Mouse (Mus musculus) natural killer cell, adult 2 months (primary cell): ENCODE data around the gene Cplx1.

ENCODE experiments used
- DNase-seq, 2 experiments: peaks; one replicate each; pipeline ENCODE4 v3.0.0; 2022; ENCODE audit warnings: low spot score in 2 of 2

The Cplx1 gene

DNA sequence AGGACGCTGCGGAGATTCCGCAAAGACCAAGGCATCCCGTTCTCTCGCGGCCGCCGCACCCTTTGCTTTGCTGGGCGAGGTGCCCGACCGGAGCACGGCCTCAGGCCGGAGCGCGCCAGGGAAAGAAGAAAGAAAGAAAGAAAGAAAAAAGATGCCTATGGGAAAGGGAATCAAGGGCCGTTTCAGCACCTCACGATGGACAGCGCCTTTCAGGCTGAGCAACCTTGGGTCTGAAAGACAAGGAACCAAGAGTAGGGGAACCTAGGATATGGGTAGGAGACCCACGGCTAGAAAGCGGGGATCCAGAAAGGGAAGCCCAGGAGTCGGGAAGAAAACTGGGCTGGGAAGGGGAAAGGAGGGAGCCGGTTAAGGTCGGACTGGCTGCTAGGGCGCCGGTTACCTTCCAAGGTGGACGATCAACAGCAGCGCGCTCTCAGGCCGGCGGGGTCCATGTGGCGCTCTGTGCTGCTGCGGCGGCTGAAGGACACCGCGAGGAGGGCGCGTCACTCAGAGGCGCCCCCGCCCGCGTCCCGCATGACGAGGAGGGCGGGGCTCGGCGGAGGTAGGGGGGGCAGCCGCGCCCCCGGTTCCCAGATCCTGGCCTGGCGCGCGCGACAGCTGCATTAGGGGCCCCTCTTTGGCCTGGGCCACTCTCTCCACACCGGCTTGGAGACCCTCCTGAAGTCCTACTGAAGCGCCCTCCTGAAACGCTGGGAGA, at the start of gene Cplx1:
Cplx1 (minus strand) TSS at position 536 of the 718 bp plus-strand sequence.
- DNase-seq, result no peak

DNA sequence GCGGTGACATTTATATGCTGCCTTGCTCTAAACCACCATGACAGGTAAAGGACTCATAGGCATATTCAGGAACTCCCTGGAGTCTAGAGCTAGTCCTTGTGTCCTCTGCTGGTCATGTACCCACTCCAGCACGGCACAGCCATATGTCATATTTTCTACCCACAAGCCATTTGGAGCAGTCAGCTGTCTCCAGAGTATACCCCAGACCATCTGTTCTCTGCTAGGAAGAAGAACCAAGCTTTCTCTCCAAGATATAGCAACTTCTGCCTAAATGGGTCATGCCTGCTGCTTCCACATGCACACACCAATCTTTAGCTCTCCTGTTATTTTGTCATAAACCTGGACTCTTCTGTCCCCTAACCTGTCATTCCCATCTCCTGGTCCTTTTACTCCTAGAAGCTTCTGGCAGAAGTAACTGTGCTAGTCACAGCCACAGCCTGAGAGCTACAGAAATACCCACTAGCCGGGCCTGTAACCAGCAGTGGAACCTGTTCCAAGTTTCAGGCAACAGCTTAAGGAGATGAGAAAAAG, 31.6 kb upstream of the Cplx1 start:
- DNase-seq, result no peak

DNA sequence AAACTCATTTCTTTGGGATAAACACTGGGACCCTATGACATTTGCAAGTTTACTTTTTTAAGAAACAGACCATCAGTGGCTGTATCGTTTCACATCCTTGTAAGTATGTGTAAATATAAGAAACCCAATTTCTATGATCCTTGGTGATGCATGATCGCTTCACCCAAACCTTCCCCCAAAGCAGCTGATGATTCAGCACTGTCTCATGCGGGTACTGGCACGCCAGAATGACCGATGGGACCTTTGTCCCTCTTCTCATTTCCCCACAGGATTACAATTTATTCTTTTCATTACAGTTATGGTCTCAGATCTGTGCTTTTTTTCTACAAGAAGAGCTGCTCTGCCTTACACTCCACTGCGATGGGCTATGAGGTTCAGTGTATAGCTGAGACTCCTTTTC, 23.2 kb upstream of the Cplx1 start:
- no peak for DNase-seq

DNA sequence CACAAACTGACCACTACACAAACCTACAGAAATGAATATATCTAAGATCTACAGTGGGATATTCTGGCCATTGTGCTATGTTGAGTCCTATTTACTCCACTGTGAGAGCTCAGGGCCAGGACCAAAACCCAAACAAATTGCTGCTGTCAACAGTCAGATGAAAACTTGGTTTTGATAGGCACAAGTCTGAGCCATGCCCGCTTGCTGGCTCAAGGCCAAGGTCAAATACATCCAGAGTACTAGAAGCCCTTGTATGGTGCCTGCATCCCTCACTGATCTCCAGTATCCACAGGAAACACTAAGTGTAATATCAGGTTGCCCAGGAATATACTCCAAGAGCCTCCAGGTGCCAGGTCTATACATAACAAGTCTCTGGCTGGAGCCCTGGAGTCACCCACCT, 21.2 kb upstream of the Cplx1 start:
- no peak for DNase-seq

DNA sequence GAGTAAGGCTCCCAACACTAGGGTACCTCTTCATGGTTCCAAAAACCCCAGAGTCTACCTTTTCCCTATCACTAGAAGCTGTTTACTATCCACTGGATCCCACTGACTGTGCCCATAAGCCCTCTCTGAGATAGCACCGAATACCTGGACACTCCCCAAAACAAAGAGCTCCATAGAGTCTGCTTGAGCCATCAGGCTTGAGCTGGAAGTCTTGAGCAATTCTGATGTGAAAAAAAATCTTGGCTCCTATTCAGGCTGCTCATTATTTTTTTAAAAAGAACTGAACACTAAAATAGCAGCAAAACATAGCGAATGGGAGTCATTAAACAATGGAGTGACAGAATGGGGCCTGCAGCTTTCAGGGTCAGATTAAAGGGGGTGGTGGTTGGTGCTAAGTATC, 17.3 kb upstream of the Cplx1 start:
- no peak for DNase-seq

DNA sequence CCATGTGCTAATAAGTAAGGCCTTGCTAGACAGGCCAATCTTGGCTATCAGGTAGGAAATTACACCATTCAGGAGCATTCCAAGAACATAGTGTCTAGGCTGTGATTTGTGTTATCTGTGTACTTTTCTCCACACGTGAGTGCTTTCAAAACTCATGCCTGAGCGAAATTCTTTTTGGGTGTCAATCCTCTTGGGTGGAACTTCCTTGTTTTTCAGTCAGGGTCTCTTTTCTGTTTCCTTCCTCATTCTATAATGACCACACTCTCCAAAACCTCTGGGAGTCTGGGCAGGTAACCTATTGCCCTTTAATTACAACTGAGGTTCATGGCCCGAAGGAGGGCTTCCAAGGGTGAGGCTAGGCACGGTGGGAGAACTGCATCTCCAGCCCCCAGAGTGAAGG, 16.7 kb upstream of the Cplx1 start:
- DNase-seq, result no peak

DNA sequence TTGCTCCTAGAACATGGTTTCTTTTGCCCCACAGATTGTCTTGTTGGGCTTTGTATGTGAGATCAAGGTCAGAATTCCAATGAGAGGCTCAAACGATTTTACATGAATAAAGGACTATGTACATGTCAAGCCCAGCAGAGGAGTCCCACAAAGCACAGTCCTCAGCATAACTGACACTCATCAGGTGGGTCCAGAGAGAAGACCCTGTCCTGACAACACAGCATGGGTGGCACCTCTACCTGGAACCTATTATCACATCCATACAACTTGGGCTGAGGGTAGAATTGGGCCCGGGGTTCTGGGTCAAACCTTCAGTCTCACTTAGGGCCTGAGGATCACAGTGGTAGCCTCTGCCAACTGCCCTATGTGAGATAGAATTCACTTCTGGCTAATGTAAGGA, 15.6 kb upstream of the Cplx1 start:
- no peak for DNase-seq

DNA sequence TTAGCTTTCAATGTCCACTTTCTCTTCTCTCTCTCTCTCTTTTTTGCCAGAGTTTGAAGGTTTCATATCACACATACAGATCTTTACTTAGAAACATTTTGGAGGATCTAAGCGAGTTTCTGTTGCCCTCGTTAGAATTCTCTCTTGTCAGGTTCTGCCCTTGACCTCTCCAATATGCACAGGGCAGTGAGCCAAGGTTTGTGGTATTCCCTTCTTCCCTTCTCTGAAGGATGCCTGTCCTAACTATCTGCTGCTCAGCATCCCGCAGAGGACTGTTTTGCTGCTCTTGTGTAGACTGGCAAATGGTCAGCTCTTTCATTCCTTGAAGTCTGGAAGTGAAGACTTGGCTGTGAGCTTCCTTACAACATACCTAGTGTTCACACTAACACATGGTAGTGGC, 14.5 kb upstream of the Cplx1 start:
- no peak for DNase-seq

DNA sequence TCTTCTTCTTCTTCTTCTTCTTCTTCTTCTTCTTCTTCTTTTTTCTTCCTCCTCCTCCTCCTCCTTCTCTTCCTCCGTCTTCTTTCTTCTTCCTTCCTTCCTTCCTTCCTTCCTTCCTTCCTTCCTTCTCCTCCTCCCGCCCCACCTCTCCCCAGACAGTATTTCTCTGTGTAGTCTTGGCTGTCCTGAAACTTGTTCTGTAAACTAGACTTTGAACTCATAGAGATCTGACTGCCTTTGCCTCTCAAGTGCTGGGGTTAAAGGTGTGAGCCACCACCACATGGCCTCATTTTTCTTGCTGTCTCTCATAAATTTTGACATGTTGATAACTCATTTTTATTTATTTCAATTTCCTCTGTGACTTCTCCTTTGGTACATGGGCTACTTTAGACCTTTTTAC, 12.7 kb upstream of the Cplx1 start:
- DNase-seq, result no peak

DNA sequence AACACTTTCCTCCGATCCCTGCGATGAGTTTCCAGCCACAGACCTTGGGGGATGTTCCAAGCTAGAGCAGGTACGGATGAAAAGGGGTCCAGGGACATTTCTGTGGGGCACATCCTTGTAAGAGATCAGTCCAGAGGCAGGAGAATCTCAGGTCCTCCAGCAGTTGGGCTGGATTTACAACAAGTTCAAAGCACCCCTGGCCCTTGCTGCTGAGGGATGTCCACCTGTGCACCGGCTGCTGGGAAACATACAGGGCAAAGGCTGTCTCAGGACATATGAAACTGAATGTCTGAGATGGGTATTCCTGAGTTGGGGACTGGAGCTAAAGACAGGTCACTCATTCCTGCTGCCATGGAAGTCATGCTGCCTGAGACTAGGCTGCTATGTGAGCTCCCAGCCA, 7.2 kb upstream of the Cplx1 start:
- no peak for DNase-seq

DNA sequence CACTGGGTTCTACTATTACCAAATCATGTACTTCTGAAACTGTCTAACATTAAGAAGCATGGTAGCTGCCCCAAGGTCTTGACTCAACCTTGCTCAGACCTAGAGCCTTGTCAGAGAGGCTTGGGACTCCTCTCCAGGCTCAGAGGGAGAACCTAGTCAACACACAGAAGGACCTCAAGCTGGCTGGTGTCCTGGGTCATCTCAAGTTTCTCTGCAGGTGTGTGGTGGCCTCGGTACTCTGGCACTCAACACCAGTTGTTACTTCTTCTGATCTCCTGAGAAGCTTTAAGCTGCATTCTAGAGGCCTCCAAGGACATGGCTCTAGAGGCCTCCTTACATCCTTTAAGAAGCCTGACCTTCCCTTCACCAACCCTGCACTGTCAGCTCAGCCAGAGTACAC, 4.2 kb upstream of the Cplx1 start:
- DNase-seq, result no peak

DNA sequence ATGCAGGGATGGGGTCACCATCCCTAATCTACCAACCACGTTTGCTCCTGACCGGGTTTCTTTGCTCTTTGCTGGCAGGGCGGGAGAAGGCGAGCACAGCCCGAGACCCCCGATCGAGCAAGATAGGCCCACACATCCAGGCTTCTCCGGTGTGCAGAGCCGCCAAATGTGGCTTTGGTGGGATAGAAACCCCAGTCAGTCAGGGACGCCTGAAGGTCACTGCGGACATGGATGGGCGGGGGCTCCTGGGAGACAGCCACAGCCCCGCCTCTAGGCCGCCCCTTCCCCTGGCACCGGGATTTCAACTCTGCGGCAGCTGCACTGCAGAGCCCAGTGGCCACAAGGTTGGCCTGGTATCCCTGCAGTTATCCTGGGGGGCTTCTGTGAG, 377 bp upstream of the Cplx1 start:
- no peak for DNase-seq

DNA sequence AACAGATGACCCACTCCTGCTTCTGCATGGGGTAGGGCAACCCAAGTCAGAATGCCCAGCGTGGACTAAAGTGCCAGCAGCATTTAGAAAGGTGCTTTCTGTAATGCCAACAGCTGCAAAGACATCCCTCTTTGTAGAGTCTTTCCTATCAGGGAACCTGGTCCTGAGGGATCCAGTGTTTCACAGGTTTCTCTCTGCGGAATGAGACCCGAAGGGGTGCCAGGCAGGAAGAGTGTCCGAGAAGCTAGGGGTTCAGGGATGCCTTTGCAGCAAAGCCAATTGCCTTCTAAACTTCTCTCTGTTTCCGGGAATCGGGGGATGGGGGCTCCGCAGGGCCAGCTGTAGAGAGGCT, 711 bp downstream of the Cplx1 start:
- no peak for DNase-seq

DNA sequence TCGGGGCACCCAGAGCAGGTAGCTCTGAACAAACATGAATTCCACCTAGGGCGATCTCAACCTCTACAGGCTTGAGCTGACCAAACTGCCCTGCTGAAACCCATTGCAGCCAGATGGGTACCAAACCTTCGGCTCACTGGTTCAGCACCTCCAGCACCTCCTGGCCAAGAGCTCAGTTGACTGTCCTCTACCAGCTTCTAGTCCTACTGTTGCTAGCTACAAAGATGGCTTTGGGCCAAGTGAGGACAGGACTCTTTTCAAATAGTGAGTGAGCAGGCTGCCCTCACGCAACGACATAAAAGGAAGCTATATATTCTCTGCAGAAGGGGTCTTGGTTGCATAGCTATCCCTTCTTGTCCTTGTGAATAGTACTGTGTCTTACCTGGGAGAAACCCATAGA, 2.2 kb downstream of the Cplx1 start:
- DNase-seq, result no peak

DNA sequence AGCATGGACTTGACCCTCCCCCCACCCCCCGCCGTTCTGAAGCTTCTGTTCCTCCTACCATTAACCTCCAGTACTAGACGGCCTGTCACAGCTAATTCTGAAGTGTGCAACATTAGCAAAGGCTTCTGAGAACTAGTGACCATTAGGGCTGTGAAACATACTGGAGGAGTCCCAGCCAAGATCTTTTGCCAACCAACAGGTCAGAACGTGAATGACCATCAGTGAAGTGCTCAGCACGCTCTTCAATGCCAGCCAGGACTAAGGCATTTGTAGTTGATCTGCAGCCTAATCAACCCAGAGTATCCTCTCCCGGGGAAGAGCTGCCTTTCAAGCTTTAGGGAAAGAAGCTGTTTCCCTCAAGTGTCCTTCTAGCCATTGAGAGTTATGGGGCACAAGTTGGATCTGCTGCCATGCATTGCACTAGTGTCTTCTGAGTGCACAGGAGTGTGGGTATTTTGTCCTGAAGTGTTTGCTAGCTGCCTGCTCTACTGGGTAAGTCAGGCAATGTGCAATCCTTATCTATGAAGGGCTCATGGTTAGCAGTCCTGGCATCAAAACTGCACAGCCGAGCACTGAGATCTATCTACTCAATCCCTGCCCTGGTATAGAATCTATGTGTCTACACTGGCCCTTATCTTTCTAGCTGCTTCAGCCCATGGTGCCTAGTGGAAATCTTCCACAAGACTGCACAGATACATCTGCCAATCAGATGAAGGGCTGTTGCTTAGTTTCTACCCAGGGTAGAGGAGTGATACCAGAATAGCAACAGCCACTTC, 6.1 kb downstream of the Cplx1 start:
- DNase-seq, result no peak

DNA sequence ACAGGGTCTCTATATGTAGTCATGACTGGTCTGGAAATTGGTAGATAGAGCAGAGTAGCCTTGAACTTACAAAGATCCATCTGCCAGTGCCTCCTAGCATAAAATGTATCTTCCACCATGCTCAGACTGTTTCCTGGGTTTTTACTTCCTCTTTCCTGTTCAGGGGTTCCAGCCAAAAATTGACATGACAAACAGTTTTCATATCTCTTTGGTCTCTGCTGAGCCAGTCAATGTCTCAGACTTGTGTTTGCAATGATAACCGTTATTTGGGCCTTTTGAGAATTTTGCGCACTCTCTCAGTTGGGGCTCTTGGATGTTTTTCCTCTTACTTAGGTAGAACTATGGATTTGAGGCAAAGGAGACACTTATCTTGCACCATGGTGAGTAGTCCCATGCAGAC, 15.6 kb downstream of the Cplx1 start:
- DNase-seq, result no peak

DNA sequence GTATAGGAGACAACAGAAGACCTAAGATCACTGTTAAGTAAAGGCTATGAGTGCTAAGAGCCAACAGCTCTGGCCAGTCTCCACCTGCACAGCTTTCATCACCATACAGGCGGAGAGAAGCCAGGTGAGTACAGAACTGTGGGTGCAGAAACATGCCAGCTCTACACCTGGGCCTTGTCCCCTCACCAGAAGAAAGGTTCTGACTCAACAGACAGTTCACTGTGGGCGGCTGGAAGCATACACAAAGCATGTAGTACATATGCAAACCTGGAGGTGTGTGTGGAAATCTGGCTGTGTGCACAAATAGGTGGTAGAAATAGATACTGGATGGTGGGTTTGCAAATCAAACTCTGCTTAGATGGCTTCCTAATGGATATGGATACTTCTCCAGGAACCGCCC, 27.2 kb downstream of the Cplx1 start:
- no peak for DNase-seq

DNA sequence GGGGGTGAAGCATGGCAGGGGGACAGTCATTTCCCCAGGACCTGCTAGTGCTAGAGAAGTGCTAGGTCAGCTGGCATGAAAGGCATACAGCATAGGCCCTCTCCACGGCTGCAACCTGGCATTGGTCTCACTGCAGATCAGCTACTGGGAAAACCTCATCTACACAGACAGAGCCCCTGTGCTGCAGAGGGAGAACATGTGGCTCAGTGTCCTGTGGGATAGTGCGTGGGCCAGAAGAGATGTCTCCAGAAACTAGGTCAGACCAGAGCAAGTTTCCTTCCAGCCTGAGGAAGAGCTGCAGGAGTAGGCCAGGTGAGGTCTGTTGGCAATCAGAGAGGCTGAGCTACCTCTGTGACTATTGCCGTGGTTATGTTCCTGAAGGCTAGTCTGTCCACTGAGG, 27.9 kb downstream of the Cplx1 start:
- DNase-seq, result no peak

DNA sequence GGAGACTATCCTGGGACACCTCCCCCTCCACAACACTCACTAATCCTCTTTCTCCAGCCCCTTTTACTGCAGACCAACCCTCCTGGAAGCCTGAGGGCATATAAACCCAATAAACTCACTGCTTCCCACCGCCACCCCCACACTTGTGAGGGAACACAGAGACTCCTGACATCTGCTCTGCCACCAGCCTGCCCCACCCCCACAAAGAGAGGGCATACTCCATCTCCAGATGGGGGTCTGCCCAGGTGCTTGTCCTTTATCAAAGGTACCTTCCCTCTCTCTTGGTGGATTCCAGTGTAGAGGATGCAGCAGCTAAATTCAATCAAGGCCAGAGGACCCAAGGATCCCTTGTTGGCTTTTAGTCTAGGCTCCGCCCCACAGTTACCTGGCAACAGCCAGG, 28.8 kb downstream of the Cplx1 start:
- DNase-seq, result no peak

DNA sequence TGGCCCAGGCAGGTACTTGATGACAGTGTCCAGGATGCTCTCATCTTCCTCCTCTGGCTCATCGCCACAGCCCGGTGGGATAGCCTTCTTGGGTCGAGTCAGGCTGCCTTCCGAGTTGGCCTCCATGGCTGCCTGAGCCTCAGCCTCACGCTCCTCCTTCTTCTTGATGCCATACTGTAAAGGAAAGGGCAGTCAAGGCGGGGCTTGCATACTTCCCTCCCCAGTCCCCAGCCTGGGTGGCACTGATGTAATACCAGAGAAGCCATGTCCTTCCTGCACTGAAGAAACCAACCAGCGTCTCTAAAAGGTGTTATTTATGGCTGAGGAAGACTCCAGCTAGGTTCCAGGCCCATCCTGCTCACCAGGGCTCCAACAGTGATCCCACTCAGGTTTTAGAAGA, 29.7 kb downstream of the Cplx1 start:
- DNase-seq, result no peak

DNA sequence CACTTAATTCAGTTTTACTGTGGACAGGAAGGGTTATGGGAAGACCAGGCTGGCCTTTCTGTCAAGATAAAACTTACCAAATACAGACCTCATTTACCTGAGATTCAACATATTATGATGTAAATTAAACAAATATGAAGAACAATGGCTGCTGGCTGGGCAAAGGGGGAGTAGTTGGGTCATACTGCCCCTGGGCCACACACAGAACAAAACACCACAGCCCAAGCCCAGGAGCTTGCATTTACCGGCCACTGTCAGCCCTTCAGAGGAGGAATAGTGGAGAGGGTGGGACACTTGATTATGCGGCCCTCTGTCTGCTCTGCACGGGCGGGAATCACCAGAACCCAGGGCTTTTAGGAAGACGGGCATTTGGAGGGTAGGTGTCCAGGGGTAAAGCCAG, 30.9 kb downstream of the Cplx1 start:
- DNase-seq, result no peak

DNA sequence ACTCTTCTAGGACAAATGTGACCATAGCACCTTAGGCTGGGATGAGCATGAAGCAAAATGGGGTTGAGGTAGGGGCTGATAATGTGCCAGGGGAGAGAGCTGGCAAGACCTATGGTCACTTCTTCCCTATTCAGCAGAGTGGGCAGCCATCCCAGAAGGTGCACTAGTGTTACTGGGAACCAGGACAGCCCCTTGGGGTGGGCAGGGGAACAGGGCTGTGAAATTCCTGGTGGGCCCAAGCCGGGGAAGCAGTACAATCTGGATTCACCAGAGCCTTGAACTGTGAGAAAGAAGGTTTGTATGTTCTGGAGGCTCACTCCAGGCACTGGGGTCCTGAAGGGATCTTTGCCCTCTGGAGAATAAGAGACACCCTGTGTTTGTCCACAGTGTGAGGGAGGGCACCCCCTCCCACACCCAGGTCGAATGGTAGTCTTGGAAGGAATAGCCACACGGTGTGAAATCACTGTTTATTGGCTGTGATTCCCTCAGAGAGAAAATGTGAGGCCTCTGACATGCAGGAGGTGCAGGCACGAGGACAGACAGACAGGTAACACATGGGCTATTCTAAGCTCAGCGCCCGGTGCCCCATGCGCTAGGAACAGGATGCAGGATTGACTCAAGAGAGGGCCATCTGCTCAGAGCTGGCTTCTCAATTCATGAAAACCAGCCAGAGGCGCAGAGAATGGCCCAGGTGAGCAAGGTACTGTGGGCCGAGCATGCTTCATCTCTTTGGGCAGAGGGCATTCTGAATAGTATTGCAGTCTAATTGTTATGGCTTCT, 31.5 kb downstream of the Cplx1 start:
- DNase-seq, result no peak

DNA sequence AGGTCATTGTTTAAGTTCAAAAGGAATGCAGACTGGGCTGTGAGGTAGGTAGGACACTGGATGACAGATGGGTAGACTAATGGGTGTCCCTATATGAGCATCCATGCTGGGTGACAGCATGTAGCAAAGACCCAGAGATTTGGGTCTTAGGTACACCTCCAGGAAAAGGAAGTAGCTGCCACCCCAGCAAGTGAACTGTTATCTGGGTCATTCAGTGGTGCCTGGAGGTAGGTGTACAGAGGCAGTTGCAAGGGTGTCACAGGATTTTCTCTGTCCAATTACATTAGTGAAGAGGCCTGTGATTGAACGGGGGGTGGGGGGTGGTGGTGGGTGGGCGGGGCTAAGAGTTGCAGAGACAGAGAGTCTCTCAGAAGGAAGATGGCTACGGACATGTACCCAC, 33.2 kb downstream of the Cplx1 start:
- no peak for DNase-seq
